Mouse (Mus musculus) hindbrain, postnatal 0 days (tissue): ENCODE data around the gene 4930412O13Rik. TPM values are rescaled to one million over a fixed set of nuclear protein-coding genes. Genes with fewer than 3 reads are reported as not detected.

Experiments
- ATAC-seq: fragments of 200-750 bp; cut with Nextera tagmentation; 2 replicates; pipeline ENCODE4 v1.8.0; 2017; ENCODE audit warnings: mild to moderate bottlenecking, moderate TSS enrichment, moderate library complexity
- DNase-seq: peaks from one replicate; pipeline ENCODE4 v3.0.0-alpha.2; 2015; ENCODE audit warnings: low spot score
- H3K27ac ChIP-seq: fragments of 300-500 bp; sonication (generic); 2 replicates; pipeline ENCODE4 v1.5.1; 2014; ENCODE audit warnings: mild to moderate bottlenecking
- H3K27me3 ChIP-seq: fragments of 300-500 bp; sonication (generic); 2 replicates; pipeline ENCODE4 v1.6.1; 2014; ENCODE audit warnings: low read length, mixed read lengths; ENCODE audit not compliant: insufficient read depth
- H3K36me3 ChIP-seq: fragments of 300-500 bp; sonication (generic); 2 replicates; pipeline ENCODE4 v1.6.1; 2014; ENCODE audit warnings: low read length, mixed read lengths; ENCODE audit not compliant: insufficient read depth
- H3K4me1 ChIP-seq: fragments of 300-500 bp; sonication (generic); 2 replicates; pipeline ENCODE4 v1.6.1; 2014; ENCODE audit warnings: antibody characterized with exemption, low read length, mixed read lengths; ENCODE audit not compliant: insufficient read depth
- H3K4me2 ChIP-seq: fragments of 300-500 bp; sonication (generic); 2 replicates; pipeline ENCODE4 v1.6.1; 2014; ENCODE audit warnings: low read depth, mild to moderate bottlenecking, low read length, moderate library complexity, mixed read lengths
- H3K4me3 ChIP-seq: fragments of 300-500 bp; sonication (generic); 2 replicates; pipeline ENCODE4 v1.5.1; 2014; ENCODE audit warnings: low read length
- H3K9ac ChIP-seq: fragments of 300-500 bp; sonication (generic); replicated peaks from 2 replicates; pipeline ENCODE4 v1.6.1; 2014; ENCODE audit warnings: mild to moderate bottlenecking, low read length, moderate library complexity, mixed read lengths
- H3K9me3 ChIP-seq: fragments of 300-500 bp; sonication (generic); 2 replicates; pipeline ENCODE4 v1.6.1; 2016; ENCODE audit warnings: low read length, mixed read lengths
- CTCF ChIP-seq: IDR thresholded peaks from 2 replicates; pipeline ENCODE4 v1.5.1; 2016; ENCODE audit warnings: antibody characterized with exemption, control low read depth, low read depth
- WGBS: fragments of 180-500 bp; shearing (Covaris S2); extraction: QIAGEN DNeasy Blood & Tissue Kit; methylation state at CpG from one replicate; pipeline ENCODE4 v1.1.7; 2014; 5-methylcytosine and 5-hydroxymethylcytosine counted together
- polyA plus RNA-seq: library from polyadenylated mRNA; unstranded; fragments of >200 nt; fragmentation: Nextera tagmentation; extraction: Ambion mirVana; gene quantifications from 2 replicates; pipeline ENCODE4 v1.2.1, GENCODE M21; 2015
- total RNA-seq: library from RNA; depleted of rRNA; stranded (reverse); fragments of >200 nt; gene quantifications from 2 replicates; pipeline ENCODE4 v1.2.3, GENCODE M21; 2014

4930412O13Rik gene
- total and polyA plus RNA-seq, 2 experiments from 2014 or later: 0.75 TPM; not detected in 1

- no peak for TF ChIP-seq CTCF
- Histone ChIP-seq H3K9ac (no peak overlapping the region), H3K4me2 (no peak overlapping the region), H3K4me1 (no peaks in the 10 kb centered on the region), H3K27ac (no peak overlapping the region), H3K36me3 (no peaks in the 10 kb centered on the region), H3K27me3 (peaks cover 70% of the 10 kb centered on the region), H3K9me3 (no peaks in the 10 kb centered on the region), H3K4me3 (no peak overlapping the region)
- WGBS: 3% methylated on average over 19 of the region's 19 CpGs
- ATAC-seq (no peak), DNase-seq (no peak)
Measured at GRCm38 (mm10) chr2:9894836-9895593, 14.0 kb downstream of the 4930412O13Rik start.

DNA sequence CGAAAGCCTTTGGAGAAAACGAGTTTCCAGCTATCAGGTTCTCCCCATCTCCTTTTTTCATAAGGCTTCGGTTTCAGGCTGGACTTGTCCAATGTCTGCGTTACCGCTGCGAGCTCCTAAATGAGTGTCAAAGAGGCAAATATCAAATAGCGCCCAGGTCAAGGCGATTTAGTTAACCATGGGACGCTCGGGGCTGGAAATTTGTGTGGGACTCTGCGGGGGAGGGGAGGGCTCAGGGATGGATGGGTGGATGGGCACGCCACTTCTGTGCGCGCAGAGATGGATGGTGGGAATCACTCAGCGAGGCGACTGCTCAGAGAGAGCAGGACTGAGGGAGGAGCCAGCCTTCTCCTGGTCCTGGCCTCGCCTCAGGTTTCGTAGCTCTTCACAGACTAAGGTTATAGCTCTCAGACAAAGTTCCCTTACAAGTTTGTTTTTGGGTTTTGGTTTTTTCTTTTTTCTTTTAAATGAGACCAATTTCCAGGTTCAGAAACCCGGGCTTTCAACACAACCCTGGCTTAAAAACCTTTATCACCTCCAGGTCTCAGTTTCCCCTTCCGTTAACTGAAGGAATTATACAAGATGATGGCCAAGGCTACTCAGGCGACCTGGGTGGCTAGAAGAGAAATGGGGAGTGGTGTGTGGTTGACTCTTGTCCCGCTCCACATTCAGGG lies 15.2 kb downstream of the 4930412O13Rik start:
- Histone ChIP-seq H3K36me3 (no peaks in the 10 kb centered on the region), H3K9ac (no peak overlapping the region), H3K27me3 (peaks cover 60% of the 10 kb centered on the region), H3K27ac (no peak overlapping the region), H3K4me1 (no peaks in the 10 kb centered on the region), H3K9me3 (no peaks in the 10 kb centered on the region), H3K4me3 (0 out of 2 replicates have a peak overlapping the region, but pooled peaks have one; percentile 14), H3K4me2 (peak overlapping the region; percentile 13; the same call in 1 of the 2 replicates)
- WGBS: 1% methylated on average over 22 of the region's 22 CpGs
- TF ChIP-seq CTCF: no peak
- no peak; the same call in 1 of the 2 replicates for ATAC-seq
- DNase-seq: no peak

DNA sequence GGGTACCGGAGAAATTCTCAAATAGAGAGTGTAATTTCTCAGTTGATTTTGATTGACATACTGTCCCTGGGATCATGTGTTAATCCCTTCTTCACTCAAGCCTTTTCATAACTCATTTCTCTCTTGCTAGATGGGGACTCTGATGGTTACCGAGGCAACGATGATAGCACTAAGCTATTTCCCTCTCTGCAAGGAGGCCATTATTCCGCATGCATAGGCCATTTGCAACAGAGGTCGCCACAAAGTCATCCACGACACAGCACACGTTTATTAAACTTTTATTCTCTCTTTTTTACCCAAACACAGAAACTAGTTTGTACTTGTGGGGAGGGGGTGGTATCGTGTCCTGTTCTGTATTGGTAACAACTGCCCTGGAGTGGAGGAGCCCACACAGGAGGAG lies 16.8 kb downstream of the 4930412O13Rik start:
- no peak for TF ChIP-seq CTCF
- Histone ChIP-seq H3K9me3 (no peaks in the 10 kb centered on the region), H3K4me2 (no peak overlapping the region), H3K27me3 (peaks cover 57% of the 10 kb centered on the region), H3K9ac (no peak overlapping the region), H3K36me3 (no peaks in the 10 kb centered on the region), H3K27ac (no peak overlapping the region), H3K4me1 (no peaks in the 10 kb centered on the region), H3K4me3 (no peak overlapping the region)
- no peak for DNase-seq
- peak; percentile 52 for ATAC-seq
- WGBS: 6% methylated on average over 8 of the region's 8 CpGs

- 71% methylated on average over 14 of the region's 14 CpGs for WGBS
- H3K27me3 ChIP-seq: no peaks in the 10 kb centered on the region; the same call in 1 of the 2 replicates
- H3K27ac ChIP-seq: no peak overlapping the region
- DNase-seq (no peak), ATAC-seq (no peak)
- no peak overlapping the region for H3K9ac ChIP-seq
- H3K9me3 ChIP-seq: no peaks in the 10 kb centered on the region
- H3K4me1 ChIP-seq: no peaks in the 10 kb centered on the region; the same call in 1 of the 2 replicates
- no peak overlapping the region for H3K4me3 ChIP-seq
- H3K4me2 ChIP-seq: no peak overlapping the region
- no peaks in the 10 kb centered on the region for H3K36me3 ChIP-seq
- TF ChIP-seq CTCF: no peak
Measured at GRCm38 (mm10) chr2:9903854-9904560, 23.0 kb downstream of the 4930412O13Rik start.

DNA sequence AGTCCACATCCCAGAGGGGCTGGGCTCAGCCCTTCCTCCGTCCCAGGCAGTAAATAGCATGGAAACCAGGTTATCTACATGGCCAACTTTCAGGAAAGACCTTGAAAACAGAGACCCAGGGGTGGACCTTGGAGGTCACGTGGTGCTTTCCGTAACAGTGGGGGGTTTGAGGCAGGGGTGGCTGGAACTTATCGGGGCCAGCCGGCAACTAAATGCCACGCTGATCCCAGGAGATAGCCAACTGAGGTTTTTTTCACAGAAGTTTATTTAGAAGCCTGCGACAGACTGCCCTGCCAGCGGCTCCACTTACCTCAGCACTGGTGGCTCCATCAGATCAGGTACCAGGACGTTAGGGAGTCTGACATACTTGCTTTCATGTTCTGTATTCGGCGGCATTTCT lies 24.9 kb downstream of the 4930412O13Rik start:
- Histone ChIP-seq H3K4me2 (peak overlapping the region; percentile 5; the same call in 1 of the 2 replicates), H3K9me3 (no peaks in the 10 kb centered on the region), H3K9ac (no peak overlapping the region), H3K4me1 (no peaks in the 10 kb centered on the region; the same call in 1 of the 2 replicates), H3K27me3 (no peaks in the 10 kb centered on the region; the same call in 1 of the 2 replicates), H3K27ac (no peak overlapping the region), H3K36me3 (no peaks in the 10 kb centered on the region), H3K4me3 (no peak overlapping the region)
- DNase-seq (no peak), ATAC-seq (no peak)
- 10% methylated on average over 11 of the region's 11 CpGs for WGBS
- no peak for TF ChIP-seq CTCF

DNA sequence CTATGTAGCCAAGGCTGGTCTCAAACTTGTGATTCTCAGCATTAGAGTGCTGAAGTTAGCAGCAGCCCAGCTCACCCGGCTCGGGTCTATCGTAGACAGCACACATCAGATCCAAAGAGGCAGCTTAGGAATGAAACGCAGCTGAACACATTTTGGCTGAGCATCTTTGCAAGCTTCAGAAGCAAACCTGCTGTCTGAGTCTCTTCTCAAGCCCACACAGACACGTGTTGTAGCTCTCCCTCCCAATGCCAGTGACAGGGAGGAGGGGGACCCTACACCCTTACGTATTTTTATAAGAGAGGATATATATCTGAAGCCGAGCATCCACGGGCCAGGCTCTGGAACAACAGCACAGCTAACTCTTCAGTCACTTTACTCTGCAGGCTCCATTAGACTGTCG lies 36.5 kb downstream of the 4930412O13Rik start:
- no peak for ATAC-seq
- peaks cover 9% of the 10 kb centered on the region; the same call in 1 of the 2 replicates for H3K36me3 ChIP-seq
- no peak for TF ChIP-seq CTCF
- no peak overlapping the region for H3K27ac ChIP-seq
- H3K9me3 ChIP-seq: no peaks in the 10 kb centered on the region
- H3K4me1 ChIP-seq: no peaks in the 10 kb centered on the region
- no peak overlapping the region for H3K4me2 ChIP-seq
- H3K4me3 ChIP-seq: no peak overlapping the region
- H3K27me3 ChIP-seq: no peaks in the 10 kb centered on the region
- H3K9ac ChIP-seq: no peak overlapping the region
- no peak for DNase-seq
- WGBS: 91% methylated on average over 9 of the region's 9 CpGs
